Mouse (Mus musculus) heart, embryonic 14.5 days (tissue): ENCODE data around the gene Cipc. TPM values are rescaled to one million over a fixed set of nuclear protein-coding genes. Genes with fewer than 3 reads are reported as not detected.
A peak's percentile ranks its signal among the peaks of the same experiment; 100 is the strongest.

ENCODE experiments used
- ATAC-seq: fragments of 200-750 bp; cut with Nextera tagmentation; 2 replicates; pipeline ENCODE4 v1.8.0; 2017; ENCODE audit warnings: low read depth, moderate TSS enrichment; ENCODE audit not compliant: insufficient number of reproducible peaks, insufficient read depth, low FRiP score
- H3K27ac ChIP-seq, 2 experiments: fragments of 200-500 bp in 1 of 2; fragments of 300-500 bp in 1 of 2; sonication (generic) in 1 of 2; replicated peaks in 1 of 2; 2 replicates each; pipeline ENCODE4 v1.5.1; 2012 to 2014; ENCODE audit warnings: low read depth in 2 of 2, low read length in 2 of 2, control low read depth in 1 of 2, mild to moderate bottlenecking in 1 of 2, mixed read lengths in 1 of 2; ENCODE audit not compliant: control insufficient read depth in 1 of 2, insufficient read depth in 1 of 2
- H3K27me3 ChIP-seq: fragments of 300-500 bp; sonication (generic); 2 replicates; pipeline ENCODE4 v1.6.1; 2014; ENCODE audit warnings: mild to moderate bottlenecking, low read length, control low read depth; ENCODE audit not compliant: control insufficient read depth, insufficient read depth
- H3K36me3 ChIP-seq: fragments of 300-500 bp; sonication (generic); 2 replicates; pipeline ENCODE4 v1.6.1; 2014; ENCODE audit warnings: mild to moderate bottlenecking, control low read depth, low read length, mixed read lengths; ENCODE audit not compliant: control insufficient read depth, insufficient read depth
- H3K4me1 ChIP-seq, 2 experiments: fragments of 200-500 bp in 1 of 2; fragments of 300-500 bp in 1 of 2; sonication (generic) in 1 of 2; 2 replicates each; pipeline ENCODE4 v1.6.1; 2012 to 2014; ENCODE audit warnings: low read length in 2 of 2, control low read depth in 1 of 2, mixed read lengths in 1 of 2; ENCODE audit not compliant: control insufficient read depth in 2 of 2, insufficient read depth in 2 of 2
- H3K4me2 ChIP-seq: fragments of 300-500 bp; sonication (generic); 2 replicates; pipeline ENCODE4 v1.6.1; 2014; ENCODE audit warnings: mild to moderate bottlenecking, low read length
- H3K4me3 ChIP-seq, 2 experiments: fragments of 200-500 bp in 1 of 2; fragments of 300-500 bp in 1 of 2; sonication (generic) in 1 of 2; 2 replicates each; pipeline ENCODE4 v1.5.1; 2012 to 2014; ENCODE audit warnings: low read length in 2 of 2, mild to moderate bottlenecking in 2 of 2, control low read depth in 1 of 2, low read depth in 1 of 2, moderate library complexity in 1 of 2; ENCODE audit not compliant: control insufficient read depth in 1 of 2, insufficient read depth in 1 of 2
- H3K9ac ChIP-seq: fragments of 300-500 bp; sonication (generic); 2 replicates; pipeline ENCODE4 v1.6.1; 2014; ENCODE audit warnings: mild to moderate bottlenecking, low read length
- H3K9me3 ChIP-seq: fragments of 300-500 bp; sonication (generic); 2 replicates; pipeline ENCODE4 v1.6.1; 2016; ENCODE audit warnings: low read length, control low read depth; ENCODE audit not compliant: control insufficient read depth
- WGBS: fragments of 180-500 bp; shearing (Covaris S2); extraction: QIAGEN DNeasy Blood & Tissue Kit; methylation state at CpG from one replicate; pipeline ENCODE4 v1.1.7; 2014; 5-methylcytosine and 5-hydroxymethylcytosine counted together
- polyA plus RNA-seq: library from polyadenylated mRNA; unstranded; fragments of >200 nt; fragmentation: Nextera tagmentation; extraction: Ambion mirVana; gene quantifications from 2 replicates; pipeline ENCODE4 v1.2.1, GENCODE M21; 2014

Gene Cipc
- polyA plus RNA-seq, 1 experiment from 2014 or later, result 26.6 TPM

GRCm38 (mm10) chr12:86918361-86918967, 28.4 kb upstream of the Cipc start:
- ATAC-seq, result peak; percentile 54
- WGBS, result 41% methylated on average over 11 of the region's 11 CpGs
- H3K27me3 ChIP-seq, result no peaks in the 10 kb centered on the region
- H3K27ac ChIP-seq, result no peak overlapping the region
- H3K9ac ChIP-seq, result no peak overlapping the region
- H3K4me2 ChIP-seq, result no peak overlapping the region
- no peaks in the 10 kb centered on the region for H3K36me3 ChIP-seq
- no peaks in the 10 kb centered on the region for H3K9me3 ChIP-seq
- no peak overlapping the region for H3K4me3 ChIP-seq
- peaks cover 17 to 18% of the 10 kb centered on the region in 2 experiments for H3K4me1 ChIP-seq

GRCm38 (mm10) chr12:86918983-86919722, 27.7 kb upstream of the Cipc start:
- Histone ChIP-seq H3K4me3 (no peak overlapping the region), H3K9ac (no peak overlapping the region), H3K9me3 (no peaks in the 10 kb centered on the region), H3K27ac (no peak overlapping the region), H3K4me1 (peaks cover 20% of the 10 kb centered on the region in 2 experiments), H3K4me2 (no peak overlapping the region), H3K27me3 (no peaks in the 10 kb centered on the region), H3K36me3 (no peaks in the 10 kb centered on the region)
- 84% methylated on average over 17 of the region's 17 CpGs for WGBS
- ATAC-seq, result no peak

- 6% methylated on average over 5 of the region's 5 CpGs for WGBS
- Histone ChIP-seq H3K4me2 (no peak overlapping the region), H3K4me3 (no peak overlapping the region), H3K36me3 (no peaks in the 10 kb centered on the region), H3K4me1 (peaks cover 4 to 5% of the 10 kb centered on the region in 2 experiments), H3K27me3 (no peaks in the 10 kb centered on the region), H3K27ac (no peak overlapping the region), H3K9me3 (0 out of 2 replicates have a peak, but pooled peaks cover 2% of the 10 kb centered on the region), H3K9ac (no peak overlapping the region)
- peak; percentile 32; the same call in 1 of the 2 replicates for ATAC-seq
Measured at GRCm38 (mm10) chr12:86923837-86924236, 23.0 kb upstream of the Cipc start.

- no peak overlapping the region for H3K27ac ChIP-seq
- WGBS, result 82% methylated on average over 6 of the region's 6 CpGs
Measured at GRCm38 (mm10) chr12:86930934-86931729, 15.7 kb upstream of the Cipc start.

GRCm38 (mm10) chr12:86931919-86932574, 14.8 kb upstream of the Cipc start:
- no peak overlapping the region for H3K4me3 ChIP-seq
- H3K27ac ChIP-seq, result no peak overlapping the region
- H3K9me3 ChIP-seq, result 0 out of 2 replicates have a peak, but pooled peaks cover 2% of the 10 kb centered on the region
- no peak overlapping the region for H3K4me2 ChIP-seq
- H3K36me3 ChIP-seq, result no peaks in the 10 kb centered on the region
- no peaks in the 10 kb centered on the region for H3K27me3 ChIP-seq
- H3K4me1 ChIP-seq, result peaks cover 9 to 10% of the 10 kb centered on the region in 2 experiments; a peak in 2 of 4 replicates
- 18% methylated on average over 7 of the region's 7 CpGs for WGBS
- H3K9ac ChIP-seq, result no peak overlapping the region
- no peak for ATAC-seq

More at GRCm38 (mm10) chr12:86930934-86931729, 15.7 kb upstream of the Cipc start:
- Histone ChIP-seq H3K4me1 (peaks cover 9% of the 10 kb centered on the region in 2 experiments; a peak in 2 of 4 replicates), H3K9me3 (0 out of 2 replicates have a peak, but pooled peaks cover 2% of the 10 kb centered on the region), H3K4me3 (no peak overlapping the region), H3K9ac (no peak overlapping the region), H3K36me3 (no peaks in the 10 kb centered on the region), H3K27me3 (no peaks in the 10 kb centered on the region), H3K4me2 (no peak overlapping the region)
- ATAC-seq, result no peak

- Histone ChIP-seq H3K9ac (no peak overlapping the region), H3K27me3 (no peaks in the 10 kb centered on the region), H3K27ac (no peak overlapping the region), H3K9me3 (0 out of 2 replicates have a peak, but pooled peaks cover 2% of the 10 kb centered on the region), H3K4me3 (no peak overlapping the region), H3K4me1 (peaks cover 9 to 11% of the 10 kb centered on the region in 2 experiments; a peak in 3 of 4 replicates), H3K4me2 (no peak overlapping the region), H3K36me3 (no peaks in the 10 kb centered on the region)
- no peak for ATAC-seq
- 44% methylated on average over 6 of the region's 6 CpGs for WGBS
Measured at GRCm38 (mm10) chr12:86932575-86932952, 14.3 kb upstream of the Cipc start.

GRCm38 (mm10) chr12:86934748-86935147, 12.1 kb upstream of the Cipc start:
- Histone ChIP-seq H3K36me3 (no peaks in the 10 kb centered on the region), H3K4me1 (peaks cover 9 to 11% of the 10 kb centered on the region in 2 experiments; a peak in 3 of 4 replicates), H3K27ac (no peak overlapping the region), H3K4me3 (no peak overlapping the region), H3K9me3 (no peaks in the 10 kb centered on the region), H3K4me2 (no peak overlapping the region), H3K27me3 (no peaks in the 10 kb centered on the region), H3K9ac (no peak overlapping the region)
- no peak for ATAC-seq
- WGBS, result 46% methylated on average over 1 of the region's 1 CpGs
